Mouse (Mus musculus) heart, adult 9 months (tissue): ENCODE measurements at regions not wholly inside any gene's neighbourhood (a gene's known extent, or its start where the extent isn't known, plus 50 kb on each side); places are given as distances from the start of the nearest gene placed in this dataset.
A peak's percentile ranks its signal among the peaks of the same experiment; 100 is the strongest.

Experiments used
- DNase-seq, 2 experiments: peaks; one replicate each; pipeline ENCODE4 v3.0.0; 2022; ENCODE audit warnings: low spot score in 2 of 2

DNA sequence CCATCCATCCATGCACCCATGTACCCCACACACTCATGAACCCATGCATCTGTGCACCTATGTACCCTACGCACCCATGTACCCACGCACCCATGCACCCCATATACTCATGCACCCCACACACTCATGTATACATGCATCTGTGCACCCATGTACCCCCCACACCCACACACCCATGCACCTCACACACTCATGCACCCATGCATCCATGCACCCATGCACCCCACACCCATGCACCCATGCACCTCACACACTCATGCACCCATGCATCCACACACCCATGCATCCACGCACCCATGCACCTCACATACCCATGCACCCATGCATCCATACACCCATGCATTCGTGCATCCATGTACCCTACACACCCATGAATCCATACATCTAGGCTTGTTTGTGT, 63.6 kb downstream of the 4930564D02Rik start:
- DNase-seq, result no peak

DNA sequence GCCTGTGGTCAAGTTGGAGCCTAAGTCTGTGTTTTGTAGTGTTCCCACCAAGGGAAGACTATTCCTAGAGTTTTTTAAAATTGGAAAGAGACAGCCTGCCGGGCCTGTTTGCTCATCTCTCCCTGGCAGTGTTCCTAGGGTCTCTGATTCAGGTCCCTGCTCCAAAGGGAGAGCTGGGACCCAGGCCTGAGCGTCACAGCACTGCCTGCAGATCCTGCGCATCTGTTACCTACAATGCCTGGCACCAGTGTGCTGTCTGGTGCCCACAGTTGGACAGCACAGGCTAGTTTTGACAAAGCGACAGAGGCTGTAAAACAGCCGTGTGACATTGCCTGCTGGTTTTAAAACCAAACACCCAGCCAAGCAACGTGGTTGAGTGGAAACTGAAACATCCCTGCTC, 64.4 kb downstream of the 4930564D02Rik start:
- DNase-seq, result no peak

DNA sequence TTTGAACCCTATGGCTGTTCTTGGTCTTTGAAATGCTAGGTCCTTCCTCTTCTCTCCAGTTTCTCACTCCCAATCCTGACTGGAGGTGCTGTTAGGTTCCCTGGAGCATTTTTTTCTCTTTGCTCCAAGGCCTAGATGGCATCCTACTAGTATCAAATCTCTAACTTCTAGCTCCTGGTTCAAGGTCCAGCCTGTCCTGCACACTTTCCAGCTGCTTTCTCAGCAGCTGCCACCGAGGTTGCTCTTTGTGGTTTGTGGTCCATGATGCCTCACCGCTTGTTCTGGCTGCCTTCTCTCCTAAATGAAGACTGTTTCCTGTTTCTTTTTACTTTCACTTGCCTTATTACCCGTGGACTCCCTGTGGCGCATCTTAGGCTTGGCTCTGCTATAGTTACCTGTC, 66.4 kb downstream of the 4930564D02Rik start:
- no peak for DNase-seq

DNA sequence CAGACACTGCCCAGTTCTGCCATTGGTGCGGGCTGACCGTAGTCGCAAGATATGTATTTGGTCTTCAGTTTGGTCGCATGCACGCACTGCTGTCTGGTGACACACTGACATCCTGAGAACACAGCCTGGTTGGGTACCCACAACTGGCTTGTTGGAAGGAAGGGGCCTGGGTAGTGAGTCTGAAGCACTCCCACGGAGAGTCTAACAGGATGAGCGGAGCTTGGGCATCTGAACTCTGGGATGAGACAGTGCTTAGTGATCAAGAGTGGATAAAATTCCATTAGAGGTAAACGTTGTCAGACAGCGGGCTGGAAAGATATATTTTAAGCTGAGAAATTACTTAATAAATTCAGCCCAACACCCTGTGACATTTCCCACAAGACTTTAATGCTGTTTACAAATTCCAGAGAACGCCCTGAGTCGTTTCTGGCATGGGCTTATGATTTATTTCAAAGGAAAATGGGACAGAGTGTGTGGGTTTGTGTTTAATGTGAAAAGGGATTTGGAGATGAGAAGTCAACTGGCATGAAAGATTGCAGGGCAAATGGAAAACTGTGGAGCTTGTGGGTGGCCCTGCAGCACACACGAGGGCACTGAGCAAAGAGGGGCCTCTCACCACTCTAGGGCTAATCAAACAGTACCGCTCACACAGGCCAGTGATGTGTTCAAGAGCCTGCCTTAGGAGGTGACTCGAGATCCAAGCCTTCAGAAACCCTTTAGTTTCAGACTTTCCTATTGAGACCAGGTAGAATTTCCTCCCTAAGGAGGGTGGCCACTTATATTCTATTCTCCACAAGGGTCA, 74.7 kb downstream of the 4930564D02Rik start:
- DNase-seq, result no peak

DNA sequence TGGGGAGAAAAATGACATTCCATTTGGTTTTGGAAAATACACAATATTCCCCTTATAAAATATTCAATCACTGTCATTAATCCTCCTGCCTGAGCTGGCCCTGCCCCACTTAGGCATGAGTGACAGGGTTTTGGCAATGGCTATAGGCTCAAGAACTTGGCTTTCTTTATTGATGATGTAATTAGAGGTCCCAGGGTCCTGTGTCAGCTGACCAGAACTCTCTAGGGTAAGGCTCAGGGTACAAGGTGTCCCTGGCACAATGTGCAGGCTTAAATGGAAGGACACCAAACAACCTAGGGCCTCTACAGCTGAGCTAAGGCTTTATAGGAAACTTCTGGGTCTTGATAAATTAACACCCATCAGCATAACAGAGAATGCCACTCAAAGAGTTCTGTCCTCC, 76.0 kb downstream of the 4930564D02Rik start:
- peak in 1 of 2 experiments; percentile 21 for DNase-seq

DNA sequence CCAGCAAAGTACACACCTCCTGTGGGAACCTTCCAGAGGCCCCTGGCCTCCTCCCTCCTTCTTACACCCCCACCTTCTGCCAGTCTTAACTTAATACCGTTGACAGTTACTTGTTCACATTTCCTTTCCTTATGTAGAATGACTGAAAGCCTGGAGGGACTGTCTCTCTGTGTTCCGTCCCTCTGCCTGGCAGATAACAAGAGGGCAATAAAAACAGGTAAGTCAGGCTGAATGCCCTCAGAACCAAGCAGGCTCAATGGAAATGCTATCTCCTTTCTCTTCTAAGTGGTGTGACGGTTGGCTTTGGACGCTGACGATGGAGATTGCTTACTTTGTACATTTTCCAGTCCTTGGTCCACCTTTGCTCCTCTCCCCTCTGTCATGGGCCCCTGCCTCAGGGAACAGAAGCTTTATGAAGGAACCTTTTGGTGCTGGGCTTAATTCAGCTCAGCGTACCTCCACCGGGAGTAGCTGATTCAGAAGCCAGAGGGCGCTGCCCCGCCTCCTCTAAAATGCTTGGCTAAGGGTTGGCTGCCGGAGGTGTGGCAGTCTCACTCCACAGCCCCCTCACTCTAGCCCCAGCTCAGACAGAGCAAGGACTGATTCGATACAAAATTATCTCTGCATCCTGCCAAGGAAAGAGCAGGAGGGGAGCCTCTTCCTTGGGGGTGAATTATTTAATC, 85.0 kb downstream of the 4930564D02Rik start:
- no peak for DNase-seq

DNA sequence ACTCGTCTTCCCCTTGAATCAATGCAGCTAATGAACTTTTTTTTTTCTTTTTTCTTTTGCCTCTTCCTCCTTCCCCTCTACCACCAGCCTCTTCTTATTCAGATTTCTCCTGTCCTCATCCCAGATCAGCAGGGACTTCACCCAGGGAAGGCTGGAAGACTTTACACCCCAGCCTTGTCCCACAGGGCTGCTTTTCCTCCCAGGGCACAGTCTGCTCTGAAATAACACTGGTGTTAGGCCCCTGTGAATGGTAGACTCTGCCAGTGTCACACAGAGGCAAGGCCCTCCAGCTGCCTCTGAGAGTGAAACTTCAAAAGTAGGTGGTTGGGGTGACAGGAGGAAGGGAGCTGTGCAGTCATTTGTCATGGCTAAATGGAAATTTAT, 85.5 kb downstream of the 4930564D02Rik start:
- DNase-seq, result no peak

DNA sequence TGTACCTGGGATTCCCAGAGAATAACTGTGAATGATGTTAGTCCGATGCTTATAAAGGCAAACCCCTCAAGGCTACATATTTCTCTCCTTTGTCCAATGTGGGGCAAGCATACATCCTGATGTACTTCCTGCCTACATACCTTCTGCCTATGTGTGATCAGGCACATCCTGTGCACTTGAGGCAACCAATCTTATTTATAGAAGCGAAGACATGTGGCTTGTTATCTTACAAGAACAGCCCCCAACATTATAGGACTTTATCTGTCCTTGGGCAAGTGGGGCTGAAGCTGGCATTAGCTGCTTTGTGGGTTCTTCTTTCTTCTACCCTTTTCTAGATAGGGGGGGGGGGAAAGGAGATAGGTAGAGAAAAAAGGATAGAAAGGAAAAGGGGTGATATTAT, 91.7 kb downstream of the 4930564D02Rik start:
- no peak for DNase-seq

DNA sequence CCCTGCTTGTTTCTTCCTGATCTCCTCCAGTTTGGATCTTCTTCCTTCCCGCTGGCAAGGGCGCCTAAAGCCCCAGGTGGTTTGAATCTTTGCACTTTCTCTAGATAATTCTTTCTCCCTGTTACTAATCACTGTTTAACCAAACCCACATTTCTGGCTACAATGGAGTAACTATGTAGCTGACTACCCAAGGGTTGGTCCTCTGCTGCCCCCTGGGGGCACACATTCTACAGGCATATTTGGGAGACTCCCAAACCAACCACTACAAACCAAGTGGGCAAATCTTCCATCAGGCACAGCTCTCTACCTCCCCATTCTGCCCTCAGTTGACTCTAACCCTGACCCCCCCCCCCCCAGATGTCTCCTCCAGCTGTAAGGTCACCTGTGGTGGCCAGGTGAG, 98.7 kb downstream of the 4930564D02Rik start:
- DNase-seq, result peak; percentile 8 to 32

DNA sequence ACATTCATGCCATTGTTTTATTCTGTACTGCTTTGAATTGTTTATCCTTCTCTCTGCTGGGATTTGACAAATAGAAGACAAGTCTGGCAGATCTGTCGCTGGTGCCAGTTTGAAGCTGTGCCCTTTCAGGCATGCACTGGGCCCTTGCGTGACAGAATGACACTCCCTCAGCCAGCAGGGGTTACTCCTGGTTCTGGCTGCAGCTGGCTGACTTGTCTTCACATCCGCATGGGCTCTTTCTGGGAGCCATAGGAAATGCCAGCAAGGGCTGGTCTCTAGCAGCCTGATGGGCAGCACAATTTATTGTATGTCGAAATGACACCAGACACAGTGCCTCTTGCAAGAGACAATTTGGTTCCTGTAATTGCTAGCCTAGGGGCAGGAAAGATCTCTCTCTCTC, 102.5 kb downstream of the 4930564D02Rik start:
- no peak for DNase-seq

DNA sequence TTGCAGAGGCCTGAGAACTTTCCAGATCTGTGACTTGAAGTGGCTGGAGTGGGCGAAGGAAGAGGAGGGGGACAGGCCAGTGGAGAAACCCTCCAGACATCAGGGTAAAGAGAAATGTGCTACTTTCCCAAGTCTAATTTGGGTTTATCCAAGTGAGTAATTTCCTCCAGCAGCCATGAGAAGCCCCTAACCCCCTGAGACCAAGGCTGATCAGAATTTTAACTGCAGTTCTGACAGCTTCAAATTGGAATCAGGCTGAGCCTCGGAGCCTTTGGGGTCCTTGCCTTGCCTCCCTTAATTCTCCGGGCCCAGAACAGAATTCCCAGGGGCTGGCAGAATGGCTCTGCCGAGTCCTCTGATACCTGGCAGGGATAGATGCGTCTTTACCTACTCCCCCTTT, 104.9 kb downstream of the 4930564D02Rik start:
- DNase-seq, result no peak

DNA sequence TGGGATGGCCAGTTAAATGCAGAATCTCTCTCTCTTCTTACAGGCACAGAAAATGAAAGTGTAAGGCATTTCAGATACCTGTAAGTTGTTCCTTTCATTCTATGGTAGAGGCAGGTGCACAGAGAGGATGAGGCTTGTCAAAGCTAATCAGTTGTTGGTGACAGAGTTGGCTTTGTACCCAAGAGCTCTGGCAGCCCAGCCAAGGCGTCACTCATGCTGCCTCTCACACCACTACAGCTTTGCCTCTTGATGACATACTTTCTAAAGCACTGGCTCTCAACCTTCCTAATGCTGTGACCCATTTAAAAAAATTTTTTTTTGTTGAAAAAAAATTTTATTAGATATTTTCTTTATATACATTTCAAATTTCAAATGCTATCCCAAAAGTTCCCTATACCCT, 105.4 kb downstream of the 4930564D02Rik start:
- DNase-seq, result no peak

DNA sequence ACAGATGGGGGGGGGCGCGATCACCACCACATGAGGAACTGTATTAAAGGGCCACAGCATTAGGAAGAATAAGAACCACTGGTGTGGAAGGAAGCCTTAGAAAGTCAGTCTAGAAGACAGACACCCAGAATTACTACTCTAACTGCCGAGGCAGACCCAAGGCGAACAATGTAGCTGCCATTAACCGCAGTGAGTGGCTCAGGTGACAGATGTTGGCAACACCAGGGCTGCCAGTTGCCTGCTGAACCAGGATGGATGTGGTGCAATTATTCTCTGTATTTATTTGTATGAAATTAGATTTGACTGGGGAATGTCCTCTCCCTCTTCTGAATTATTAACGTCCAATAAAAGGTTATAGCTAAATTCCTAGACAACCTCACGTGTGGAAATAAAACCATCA, 124.7 kb downstream of the 4930564D02Rik start:
- DNase-seq, result no peak

DNA sequence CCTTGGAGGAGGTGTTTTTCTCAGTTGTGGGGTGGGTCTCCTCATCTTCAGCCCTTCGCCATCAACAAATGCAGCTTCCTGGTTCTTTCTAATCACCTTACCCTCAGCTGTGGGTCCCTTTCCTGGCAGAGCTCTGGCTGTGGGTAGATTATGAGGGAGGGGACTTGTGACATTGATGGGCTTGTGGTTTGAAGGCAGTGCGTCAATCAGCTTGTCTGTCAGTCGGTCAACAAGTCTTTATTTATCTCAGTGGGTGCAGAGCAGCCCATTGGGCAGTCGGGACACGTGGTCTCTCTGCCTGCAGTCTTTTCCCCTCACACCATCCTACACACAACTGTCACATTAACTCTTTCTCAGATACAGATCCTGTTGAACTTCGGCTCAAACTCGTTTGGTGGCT, 125.2 kb downstream of the 4930564D02Rik start:
- no peak for DNase-seq

DNA sequence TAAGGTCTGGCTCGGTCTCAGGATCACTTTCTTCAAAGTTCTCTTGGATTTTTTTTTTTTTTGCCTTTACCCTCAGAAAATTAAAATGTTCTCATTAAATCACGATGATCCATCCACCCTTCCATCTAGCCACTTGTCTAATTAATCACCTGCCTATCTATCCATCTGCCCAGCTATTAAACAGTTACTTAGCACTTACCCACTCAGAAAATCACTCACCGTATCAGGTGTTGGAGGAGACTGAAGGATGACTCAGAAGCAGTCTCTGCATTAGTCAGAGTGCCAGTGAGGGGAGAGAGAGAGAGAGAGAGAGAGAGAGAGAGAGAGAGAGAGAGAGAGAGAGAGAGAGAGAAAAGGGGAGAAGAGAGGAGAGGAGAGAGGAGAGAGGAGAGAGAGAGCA, 134.1 kb downstream of the 4930564D02Rik start:
- no peak for DNase-seq

DNA sequence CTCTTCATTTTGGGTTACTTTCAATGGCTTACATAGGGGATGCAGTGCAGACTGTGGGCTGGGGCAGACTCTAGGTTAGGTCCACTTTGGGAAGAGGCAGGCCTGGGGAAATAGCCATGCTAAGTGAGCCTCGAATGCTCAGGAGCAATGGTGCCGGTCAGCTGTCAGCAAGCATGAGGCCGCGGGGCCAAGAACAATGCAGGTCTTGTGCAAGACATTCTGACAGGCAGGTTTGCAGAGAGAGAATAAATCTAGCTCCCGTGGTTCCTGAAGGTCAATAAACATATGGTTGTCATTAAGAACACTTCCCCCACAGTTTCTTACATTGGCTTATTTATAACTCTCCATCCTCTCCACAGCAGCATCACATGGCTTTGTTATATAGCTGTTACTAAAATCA, 142.5 kb downstream of the 4930564D02Rik start:
- no peak for DNase-seq

DNA sequence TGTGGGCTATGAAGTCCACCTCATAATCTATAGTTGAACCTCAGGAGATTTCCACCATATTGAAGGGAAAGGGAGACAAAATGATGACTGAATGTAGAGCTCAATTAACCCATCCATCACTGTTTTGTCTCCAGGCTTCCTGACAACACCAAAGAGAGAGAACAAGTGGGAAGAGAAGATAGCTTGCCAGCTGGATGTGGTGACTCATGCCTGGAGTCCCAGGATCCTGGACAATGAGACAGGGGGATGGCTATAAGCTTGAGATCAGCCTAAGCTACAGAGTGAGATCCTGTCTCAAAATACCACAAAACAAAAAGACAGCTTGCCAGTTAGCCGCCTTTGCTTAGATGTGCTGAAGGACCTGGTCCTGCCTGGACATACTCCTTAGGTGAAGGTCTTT, 144.4 kb downstream of the 4930564D02Rik start:
- no peak for DNase-seq

DNA sequence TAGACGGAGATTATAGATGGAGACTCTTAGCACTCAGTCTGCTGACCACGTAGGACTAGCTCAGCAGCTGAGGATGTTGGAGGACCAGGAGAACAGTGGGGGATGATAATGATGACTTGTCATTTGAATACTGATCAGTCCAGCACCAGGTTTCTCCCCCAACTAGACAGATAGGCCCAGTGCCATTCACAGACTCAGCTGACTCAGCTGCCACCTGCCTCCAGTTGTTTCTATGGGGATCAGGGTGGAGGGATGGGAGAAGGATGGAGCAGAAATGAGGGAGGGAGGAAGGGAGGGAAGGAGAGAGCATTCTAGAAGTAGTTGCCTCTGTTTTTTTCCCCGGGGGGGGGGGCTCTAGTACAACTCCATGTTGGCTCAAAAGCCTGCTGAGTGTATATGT, 145.1 kb downstream of the 4930564D02Rik start:
- no peak for DNase-seq

DNA sequence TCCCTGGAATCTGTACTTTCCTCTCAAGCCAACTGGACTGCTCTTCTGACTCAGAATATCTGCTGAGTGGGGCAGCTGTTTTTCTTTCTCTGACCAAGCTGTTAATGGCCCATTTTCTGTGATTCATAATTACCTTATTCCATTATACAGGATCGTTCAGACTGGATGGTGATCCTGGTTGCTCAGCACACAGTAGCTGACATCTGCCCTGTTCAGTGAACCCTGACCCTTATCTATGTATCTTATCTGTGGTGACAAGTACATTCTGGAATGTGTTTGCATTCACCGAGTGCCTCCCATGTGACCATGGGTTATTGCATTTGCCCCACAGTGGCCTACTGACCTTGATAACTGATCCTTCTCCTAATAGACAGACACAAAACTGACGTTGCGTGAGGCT, 148.2 kb downstream of the 4930564D02Rik start:
- DNase-seq, result no peak

DNA sequence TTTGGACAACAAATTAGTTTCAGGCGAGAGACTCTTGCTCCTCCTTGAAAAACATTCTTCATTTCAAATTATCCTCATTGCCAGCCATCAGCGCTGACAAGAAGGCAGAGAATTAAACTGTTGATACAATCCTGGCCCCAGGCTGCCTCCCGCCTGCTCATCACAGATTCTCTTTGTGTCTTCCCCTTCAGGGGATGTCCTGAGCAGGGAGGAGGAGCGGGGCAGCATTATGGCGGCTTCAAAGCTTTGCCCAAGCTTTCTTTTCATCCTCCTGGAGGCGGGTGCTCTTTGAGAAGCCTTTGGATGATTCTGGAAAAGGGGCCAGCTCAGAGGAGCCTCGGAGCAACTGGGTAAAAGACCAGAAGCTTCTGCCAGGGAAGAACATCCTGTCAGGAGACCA, 149.1 kb downstream of the 4930564D02Rik start:
- no peak for DNase-seq

DNA sequence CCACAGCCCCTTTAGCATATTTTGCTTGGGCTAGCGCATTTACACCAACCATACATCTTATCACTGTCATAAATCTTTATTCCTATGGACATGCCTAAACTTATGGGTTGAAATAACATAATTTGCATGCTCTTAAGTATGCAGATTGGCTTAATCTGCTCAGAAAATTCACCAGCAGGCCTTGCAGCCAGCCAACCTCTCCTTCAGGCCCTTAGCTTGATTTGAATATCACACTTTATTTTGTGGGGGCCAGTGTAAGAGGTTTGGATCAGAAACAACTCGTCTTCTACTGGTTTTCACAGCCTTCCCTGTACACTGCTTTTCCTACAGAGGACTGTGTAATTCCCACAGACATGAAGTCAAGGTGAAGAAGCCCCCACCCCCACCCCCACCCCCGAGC, 153.0 kb downstream of the 4930564D02Rik start:
- no peak for DNase-seq

DNA sequence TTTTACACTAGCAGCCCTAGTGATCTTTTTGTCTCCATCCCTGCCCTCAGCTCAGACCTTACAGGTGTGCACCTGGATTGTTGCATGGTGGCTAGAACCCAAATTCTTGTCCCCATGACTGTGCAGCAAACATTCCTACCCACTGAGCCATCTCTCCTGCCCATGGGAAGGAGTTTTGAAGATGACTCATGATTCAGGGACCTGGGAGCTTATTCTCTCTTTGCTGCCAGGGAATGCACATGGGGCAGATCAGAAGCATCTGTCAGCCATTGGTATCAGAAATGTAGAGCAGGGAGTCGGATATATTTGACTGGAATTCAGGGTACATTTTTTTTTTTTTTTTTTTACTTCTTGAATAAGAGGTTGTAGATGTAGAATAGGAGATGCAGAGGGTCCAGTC, 154.0 kb downstream of the 4930564D02Rik start:
- DNase-seq, result no peak

DNA sequence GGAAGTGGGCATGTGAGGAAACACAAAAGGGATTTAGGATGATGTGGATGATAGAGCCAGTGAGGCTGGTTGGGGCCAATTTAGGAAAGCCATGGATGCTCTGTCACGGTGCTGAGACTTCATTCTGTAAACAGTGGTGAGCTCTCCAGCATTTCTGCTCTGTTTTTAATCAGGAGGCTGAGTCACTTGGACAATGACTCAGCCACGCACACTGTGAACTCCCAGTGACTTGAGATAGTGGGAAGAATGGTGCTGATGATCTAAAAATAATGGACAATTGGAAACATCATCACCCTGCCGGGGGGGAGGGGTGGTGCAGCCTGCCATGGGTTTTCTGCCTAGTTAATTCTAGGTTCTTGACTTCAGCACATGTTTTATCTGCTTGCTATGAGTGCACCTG, 156.3 kb downstream of the 4930564D02Rik start:
- DNase-seq, result no peak

DNA sequence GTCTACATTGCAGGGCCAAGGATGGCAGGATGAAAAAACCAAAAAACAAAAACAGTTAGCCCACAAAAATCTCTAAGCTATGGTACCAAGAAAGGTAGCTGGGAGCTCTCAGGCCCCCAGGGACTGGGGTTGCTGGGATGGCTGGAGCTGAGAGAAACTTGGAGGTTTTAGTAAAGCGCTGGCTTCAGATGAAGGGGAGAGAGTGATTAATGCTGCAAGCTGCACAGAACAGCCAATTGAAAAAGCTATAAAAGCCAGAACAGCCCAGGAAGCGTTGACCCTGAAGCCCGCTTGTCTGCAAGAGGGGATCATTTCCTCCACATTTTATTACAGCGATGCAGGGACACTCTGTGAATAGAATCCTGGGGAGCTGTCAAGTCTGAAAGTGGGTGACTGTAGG, 157.0 kb downstream of the 4930564D02Rik start:
- no peak for DNase-seq
